Mouse (Mus musculus) myocyte (in vitro differentiated cells): ENCODE measurements around the gene Fam3a.

Experiments
- E2F4 ChIP-seq: IDR thresholded peaks from one replicate; pipeline ENCODE4 v1.6.1; 2011; ENCODE audit warnings: mild to moderate bottlenecking, control low read depth, moderate library complexity; ENCODE audit not compliant: insufficient read depth
- MAX ChIP-seq: IDR thresholded peaks from one replicate; pipeline ENCODE4 v1.6.1; 2011; ENCODE audit warnings: low read depth, mild to moderate bottlenecking, control low read depth
- MYOD1 ChIP-seq, 3 experiments: IDR thresholded peaks; one replicate each; pipeline ENCODE4 v1.6.1; 2011; ENCODE audit warnings: control low read depth in 2 of 3, low read depth in 2 of 3, mild to moderate bottlenecking in 2 of 3, moderate library complexity in 1 of 3; ENCODE audit not compliant: insufficient read length in 2 of 3, control insufficient read depth in 1 of 3
- MYOG ChIP-seq, 3 experiments: IDR thresholded peaks; one replicate each; pipeline ENCODE4 v1.6.1; 2011; ENCODE audit warnings: control low read depth in 2 of 3, low read depth in 2 of 3, mild to moderate bottlenecking in 2 of 3; ENCODE audit not compliant: insufficient read length in 2 of 3, control insufficient read depth in 1 of 3, insufficient read depth in 1 of 3
- POLR2A ChIP-seq: IDR thresholded peaks from one replicate; pipeline ENCODE4 v1.6.1; 2011; ENCODE audit warnings: low read depth, mild to moderate bottlenecking, control low read depth, moderate library complexity; ENCODE audit not compliant: insufficient read length
- TCF12 ChIP-seq: IDR thresholded peaks from one replicate; pipeline ENCODE4 v1.6.1; 2011; ENCODE audit warnings: mild to moderate bottlenecking, control low read depth; ENCODE audit not compliant: poor library complexity, insufficient read depth, severe bottlenecking
- TCF3 ChIP-seq: IDR thresholded peaks from one replicate; pipeline ENCODE4 v1.6.1; 2011; ENCODE audit warnings: low read depth, control low read depth; ENCODE audit not compliant: insufficient read length
- USF1 ChIP-seq: IDR thresholded peaks from one replicate; pipeline ENCODE4 v1.6.1; 2011; ENCODE audit warnings: low read depth, mild to moderate bottlenecking, control low read depth, moderate library complexity

DNA sequence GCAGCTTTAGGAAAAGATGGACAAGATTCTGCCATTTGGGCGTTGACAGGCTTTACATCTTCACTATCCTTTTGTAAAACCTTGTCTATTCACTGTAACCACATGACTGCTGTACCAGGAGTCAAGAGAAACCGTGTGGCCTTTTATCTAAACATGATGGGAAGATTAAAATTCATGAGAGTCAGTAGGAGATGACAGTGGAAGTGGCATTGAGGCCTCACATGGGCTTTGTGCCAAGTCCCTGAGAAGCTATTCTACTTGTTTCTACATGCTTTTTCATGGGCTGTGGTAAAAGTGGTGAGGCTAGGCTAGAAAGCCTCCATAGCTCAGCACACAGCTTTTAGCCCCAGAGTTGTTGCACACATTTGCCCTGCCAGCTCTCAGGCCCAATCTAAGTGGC, 15.3 kb upstream of the Fam3a start:
- TF ChIP-seq E2F4 (no peak), MYOG (IDR thresholded peaks at IDR 0.05; ENCODE audit: control insufficient read depth in 1 of 3, insufficient read depth in 1 of 3, insufficient read length in 2 of 3, low read depth in 2 of 3) (no peak), POLR2A (no peak), MAX (no peak), MYOD1 (IDR thresholded peaks at IDR 0.05; ENCODE audit: control insufficient read depth in 1 of 3, insufficient read length in 2 of 3, low read depth in 2 of 3) (no peak), TCF12 (no peak), TCF3 (no peak), USF1 (no peak)
